ENCODE assay signal across 8 mouse cellular contexts in the genomic region with DNA sequence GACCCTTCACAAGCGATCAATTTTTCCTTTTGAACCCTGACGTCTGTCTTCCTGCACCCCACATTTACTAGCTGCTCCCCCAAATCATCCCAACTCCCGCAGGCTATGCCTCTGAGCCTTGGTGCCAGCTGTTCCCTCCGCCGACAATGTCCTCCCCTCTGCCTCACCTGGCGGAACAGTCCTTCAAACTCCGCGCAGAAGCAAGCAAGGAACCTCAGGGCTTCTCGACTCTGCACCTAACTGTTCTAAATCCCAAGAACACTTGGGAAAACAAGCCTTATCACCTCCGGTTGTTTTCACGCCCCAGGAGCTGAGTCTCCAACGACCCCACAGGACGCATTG. TPM values are rescaled to one million over a fixed set of nuclear protein-coding genes. Genes with fewer than 3 reads are reported as not detected.
DNase-seq lines count a peak whose midpoint lies in the region; ATAC-seq and TF ChIP-seq lines count a peak whose summit lies in the region.

No protein-coding gene starts in this region.

- H3K4me3 ChIP-seq in lung, adult 2 months (replicated peaks; ENCODE audit: extremely low read depth, low read depth, low read length), result peak overlapping the region; percentile 98
- peak overlapping the region; percentile 87 for H3K4me3 ChIP-seq in cortical plate, adult 2 months (ENCODE audit: insufficient read depth, low read length)
- peak overlapping the region; percentile 94 for H3K4me3 ChIP-seq in limb, embryonic 14.5 days (replicated peaks; ENCODE audit: low read length)
- peak overlapping the region; percentile 81 for H3K4me3 ChIP-seq in olfactory bulb, adult 2 months (ENCODE audit: insufficient read depth, low read depth, low read length)

- ATAC-seq in limb, embryonic 14.5 days (ENCODE audit: low FRiP score, low read depth), result no peak

- TF ChIP-seq POLR2A in lung, adult 2 months (IDR thresholded peaks at IDR 0.05; ENCODE audit: borderline replicate concordance, extremely low read depth, low read depth, low read length), result no peak
- peak; percentile 29; the same call in 1 of the 2 replicates for TF ChIP-seq POLR2A in cortical plate, adult 2 months (IDR thresholded peaks at IDR 0.05; ENCODE audit: extremely low read depth, insufficient read depth, low read length)
- TF ChIP-seq POLR2A in limb, embryonic 14.5 days (IDR thresholded peaks at IDR 0.05; ENCODE audit: borderline replicate concordance, extremely low read depth, insufficient read depth, insufficient read length), result no peak
- TF ChIP-seq POLR2A in olfactory bulb, adult 2 months (IDR thresholded peaks at IDR 0.05; ENCODE audit: insufficient read depth, low read depth, low read length), result no peak

- WGBS in lung, adult 2 months, result 0% methylated on average over 13 of the region's 13 CpGs
- WGBS in limb, embryonic 14.5 days, result 1% methylated on average over 13 of the region's 13 CpGs
- WGBS in olfactory bulb, adult 2 months, result 2% methylated on average over 13 of the region's 13 CpGs

- H3K4me2 ChIP-seq in limb, embryonic 14.5 days (replicated peaks; ENCODE audit: low read depth, low read length, severe bottlenecking), result peak overlapping the region; percentile 86

- no peaks in the 10 kb centered on the region for H3K9me3 ChIP-seq in limb, embryonic 14.5 days (ENCODE audit: control insufficient read depth, low read length)

- no peak for TF ChIP-seq CTCF in lung, adult 2 months (IDR thresholded peaks at IDR 0.05; ENCODE audit: insufficient read depth, low read length)
- TF ChIP-seq CTCF in cortical plate, adult 2 months (IDR thresholded peaks at IDR 0.05; ENCODE audit: extremely low read depth, insufficient read depth, low read length), result no peak
- TF ChIP-seq CTCF in olfactory bulb, adult 2 months (IDR thresholded peaks at IDR 0.05; ENCODE audit: insufficient read depth, low read depth, low read length), result no peak

- no peaks in the 10 kb centered on the region for H3K36me3 ChIP-seq in limb, embryonic 14.5 days (ENCODE audit: control insufficient read depth, insufficient read depth, low read length)

- intact Hi-C loops in heart, postnatal 14 days (cut with DNase I), result no loop called here

- no peaks in the 10 kb centered on the region for H3K27me3 ChIP-seq in limb, embryonic 14.5 days (ENCODE audit: control insufficient read depth, insufficient read depth, low read length)

- peak overlapping the region; percentile 96 for H3K27ac ChIP-seq in cortical plate, adult 2 months (ENCODE audit: insufficient read depth, low read length)
- peak overlapping the region; percentile 99 for H3K27ac ChIP-seq in limb, embryonic 14.5 days (replicated peaks; ENCODE audit: low read depth, low read length)
- H3K27ac ChIP-seq in olfactory bulb, adult 2 months (ENCODE audit: insufficient read depth, low read depth, low read length), result peak overlapping the region; percentile 93

- H3K4me1 ChIP-seq in lung, adult 2 months (ENCODE audit: control insufficient read depth, insufficient read depth, low read length), result peaks cover 15% of the 10 kb centered on the region
- peaks cover 4% of the 10 kb centered on the region for H3K4me1 ChIP-seq in cortical plate, adult 2 months (ENCODE audit: control insufficient read depth, insufficient read depth, low read length)
- peaks cover 14% of the 10 kb centered on the region for H3K4me1 ChIP-seq in limb, embryonic 14.5 days (ENCODE audit: control insufficient read depth, insufficient read depth, low read length)
- H3K4me1 ChIP-seq in olfactory bulb, adult 2 months (ENCODE audit: control insufficient read depth, insufficient read depth, low read length), result no peaks in the 10 kb centered on the region; the same call in 1 of the 2 replicates

- peak; percentile 26 for DNase-seq in lung, adult 2 months
- DNase-seq in lung, postnatal 25 days (ENCODE audit: low spot score), result no peak
- peak; percentile 19 to 22 for DNase-seq in heart, postnatal 14 days
- peak; percentile 15 for DNase-seq in limb, embryonic 14.5 days (ENCODE audit: low spot score)
- no peak for DNase-seq in urinary bladder, postnatal 4 days (ENCODE audit: low spot score in 2 of 2)
- no peak for DNase-seq in urinary bladder, postnatal 25 days (ENCODE audit: low spot score)

- peak overlapping the region; percentile 99 for H3K9ac ChIP-seq in limb, embryonic 14.5 days (ENCODE audit: low read depth, low read length, severe bottlenecking)

RNA-seq across cellular contexts. Expression of gene Raf1, which starts 1.3 kb away (rescaled TPM):
- 98.6 and 131 TPM in 2 replicates for polyA plus RNA-seq in lung, adult 2 months (2012; rRNA removed)
- 111 and 123 TPM in 2 replicates for polyA plus RNA-seq in cortical plate, adult 2 months (2012; rRNA removed)
- 100 to 1,000 TPM; 106 to 112 TPM for total RNA-seq in heart, postnatal 14 days (2021)
- 176 and 197 TPM in 2 replicates for polyA plus RNA-seq in limb, embryonic 14.5 days (2012; rRNA removed)
- polyA plus RNA-seq in limb, embryonic 14.5 days (2014; fragmentation: Nextera tagmentation; extraction: Ambion mirVana), result 120 and 134 TPM in 2 replicates
- polyA plus RNA-seq in olfactory bulb, adult 2 months (2012; ENCODE audit: insufficient read depth, insufficient read length, low replicate concordance, missing spikeins), result not detected in 2 replicates

Comparison
In these comparisons a context has a peak if more than half of its experiments do, and no peak if none do; other contexts are left out.
1. DNase-seq: peak in lung, adult 2 months (single experiment), heart, postnatal 14 days (2 of 2) and limb, embryonic 14.5 days (single experiment); none in lung, postnatal 25 days (single experiment), urinary bladder, postnatal 4 days (0 of 2) and urinary bladder, postnatal 25 days (single experiment).
2. Peak in every context shown above with its lines, with median percentiles within 50 percentile points of each other: H3K4me3 ChIP-seq and H3K27ac ChIP-seq.